Mouse (Mus musculus) liver, embryonic 11.5 days (tissue): ENCODE results near the gene Cyb5d2. TPM values are rescaled to one million over a fixed set of nuclear protein-coding genes. Genes with fewer than 3 reads are reported as not detected.

Source experiments
- ATAC-seq: fragments of 200-750 bp; cut with Nextera tagmentation; replicated peaks from 2 replicates; pipeline ENCODE4 v1.8.0; 2017; ENCODE audit warnings: moderate number of reproducible peaks, mild to moderate bottlenecking, moderate TSS enrichment, moderate library complexity; ENCODE audit not compliant: low FRiP score
- DNase-seq: peaks from one replicate; pipeline ENCODE4 v3.0.0-alpha.2; 2017; ENCODE audit warnings: low spot score
- H3K27ac ChIP-seq: fragments of 300-500 bp; sonication (generic); 2 replicates; pipeline ENCODE4 v1.5.1; 2014; ENCODE audit warnings: mild to moderate bottlenecking, low read depth, low read length, control low read depth
- H3K27me3 ChIP-seq: fragments of 300-500 bp; sonication (generic); replicated peaks from 2 replicates; pipeline ENCODE4 v1.6.1; 2014; ENCODE audit warnings: low read length, mixed read lengths; ENCODE audit not compliant: control insufficient read depth, insufficient read depth
- H3K36me3 ChIP-seq: fragments of 300-500 bp; sonication (generic); 2 replicates; pipeline ENCODE4 v1.6.1; 2014; ENCODE audit warnings: mild to moderate bottlenecking, low read length, moderate library complexity, mixed read lengths; ENCODE audit not compliant: control insufficient read depth, insufficient read depth
- H3K4me1 ChIP-seq: fragments of 300-500 bp; sonication (generic); replicated peaks from 2 replicates; pipeline ENCODE4 v1.6.1; 2014; ENCODE audit warnings: low read length, mixed read lengths; ENCODE audit not compliant: control insufficient read depth, insufficient read depth
- H3K4me2 ChIP-seq: fragments of 300-500 bp; sonication (generic); 2 replicates; pipeline ENCODE4 v1.6.1; 2014; ENCODE audit warnings: mild to moderate bottlenecking, control low read depth, moderate library complexity
- H3K4me3 ChIP-seq: fragments of 300-500 bp; sonication (generic); 2 replicates; pipeline ENCODE4 v1.5.1; 2014; ENCODE audit warnings: low read depth, low read length, control low read depth
- H3K9ac ChIP-seq: fragments of 300-500 bp; sonication (generic); 2 replicates; pipeline ENCODE4 v1.6.1; 2014; ENCODE audit warnings: low read depth, low read length, control low read depth
- H3K9me3 ChIP-seq: fragments of 300-500 bp; sonication (generic); 2 replicates; pipeline ENCODE4 v1.6.1; 2016; ENCODE audit warnings: low read length, inconsistent platforms, mixed read lengths; ENCODE audit not compliant: control insufficient read depth
- WGBS: fragments of 180-500 bp; shearing (Covaris S2); extraction: QIAGEN DNeasy Blood & Tissue Kit; methylation state at CpG from one replicate; pipeline ENCODE4 v1.1.7; 2014; 5-methylcytosine and 5-hydroxymethylcytosine counted together
- polyA plus RNA-seq: library from polyadenylated mRNA; unstranded; fragments of >200 nt; fragmentation: Nextera tagmentation; extraction: Ambion mirVana; gene quantifications from 2 replicates; pipeline ENCODE4 v1.2.1, GENCODE M21; 2014

Gene Cyb5d2
- polyA plus RNA-seq, 1 experiment from 2014 or later, result 4.9 TPM

GRCm38 (mm10) chr11:72770324-72770723 lies 25.6 kb downstream of the Cyb5d2 start:
- H3K9ac ChIP-seq, result no peak overlapping the region
- ATAC-seq (no peak), DNase-seq (no peak)
- no peak overlapping the region for H3K4me3 ChIP-seq
- H3K9me3 ChIP-seq, result no peaks in the 10 kb centered on the region
- H3K27ac ChIP-seq, result no peak overlapping the region
- no peaks in the 10 kb centered on the region for H3K4me1 ChIP-seq
- H3K36me3 ChIP-seq, result peaks cover 19% of the 10 kb centered on the region
- no peak overlapping the region for H3K4me2 ChIP-seq
- H3K27me3 ChIP-seq, result no peaks in the 10 kb centered on the region
- WGBS, result 88% methylated on average over 3 of the region's 3 CpGs

GRCm38 (mm10) chr11:72769061-72769460 lies 26.9 kb downstream of the Cyb5d2 start:
- no peak for ATAC-seq
- H3K4me3 ChIP-seq, result no peak overlapping the region
- no peaks in the 10 kb centered on the region for H3K4me1 ChIP-seq
- H3K9me3 ChIP-seq, result no peaks in the 10 kb centered on the region
- H3K9ac ChIP-seq, result no peak overlapping the region
- no peak overlapping the region for H3K27ac ChIP-seq
- H3K36me3 ChIP-seq, result peaks cover 21% of the 10 kb centered on the region
- DNase-seq, result no peak
- WGBS, result 92% methylated on average over 3 of the region's 3 CpGs
- no peaks in the 10 kb centered on the region for H3K27me3 ChIP-seq
- H3K4me2 ChIP-seq, result no peak overlapping the region

- DNase-seq, result no peak
- no peaks in the 10 kb centered on the region for H3K27me3 ChIP-seq
- no peak overlapping the region for H3K9ac ChIP-seq
- H3K4me1 ChIP-seq, result no peaks in the 10 kb centered on the region
- H3K9me3 ChIP-seq, result no peaks in the 10 kb centered on the region
- no peak for ATAC-seq
- H3K4me2 ChIP-seq, result no peak overlapping the region
- WGBS, result 91% methylated on average over 8 of the region's 8 CpGs
- H3K4me3 ChIP-seq, result no peak overlapping the region
- H3K27ac ChIP-seq, result no peak overlapping the region
- peaks cover 30% of the 10 kb centered on the region for H3K36me3 ChIP-seq
Observed at GRCm38 (mm10) chr11:72767716-72768115, 28.2 kb downstream of the Cyb5d2 start.

- H3K4me1 ChIP-seq, result no peaks in the 10 kb centered on the region
- peaks cover 43% of the 10 kb centered on the region for H3K36me3 ChIP-seq
- ATAC-seq (no peak), DNase-seq (no peak)
- H3K4me2 ChIP-seq, result no peak overlapping the region
- H3K27ac ChIP-seq, result no peak overlapping the region
- no peak overlapping the region for H3K9ac ChIP-seq
- no peaks in the 10 kb centered on the region for H3K9me3 ChIP-seq
- no peaks in the 10 kb centered on the region for H3K27me3 ChIP-seq
- WGBS, result 90% methylated on average over 4 of the region's 4 CpGs
- H3K4me3 ChIP-seq, result no peak overlapping the region
Observed at GRCm38 (mm10) chr11:72764270-72764669, 31.7 kb downstream of the Cyb5d2 start.

- Histone ChIP-seq H3K4me3 (no peak overlapping the region), H3K9ac (no peak overlapping the region), H3K4me2 (no peak overlapping the region), H3K36me3 (peaks cover 45% of the 10 kb centered on the region), H3K27me3 (no peaks in the 10 kb centered on the region), H3K27ac (no peak overlapping the region), H3K4me1 (no peaks in the 10 kb centered on the region), H3K9me3 (no peaks in the 10 kb centered on the region)
- DNase-seq (no peak), ATAC-seq (no peak)
- WGBS, result 85% methylated on average over 1 of the region's 1 CpGs
Observed at GRCm38 (mm10) chr11:72760781-72761180, 35.2 kb downstream of the Cyb5d2 start.

GRCm38 (mm10) chr11:72759581-72759980 lies 36.4 kb downstream of the Cyb5d2 start:
- no peak overlapping the region for H3K9ac ChIP-seq
- no peak overlapping the region for H3K27ac ChIP-seq
- no peak overlapping the region for H3K4me2 ChIP-seq
- 93% methylated on average over 6 of the region's 6 CpGs for WGBS
- peaks cover 51% of the 10 kb centered on the region for H3K36me3 ChIP-seq
- H3K4me1 ChIP-seq, result no peaks in the 10 kb centered on the region
- H3K27me3 ChIP-seq, result no peaks in the 10 kb centered on the region
- no peak overlapping the region for H3K4me3 ChIP-seq
- no peaks in the 10 kb centered on the region for H3K9me3 ChIP-seq
- DNase-seq (no peak), ATAC-seq (no peak)

- no peak overlapping the region for H3K27ac ChIP-seq
- no peak overlapping the region for H3K9ac ChIP-seq
- H3K36me3 ChIP-seq, result peaks cover 48% of the 10 kb centered on the region
- H3K4me1 ChIP-seq, result no peaks in the 10 kb centered on the region
- ATAC-seq, result no peak
- 91% methylated on average over 5 of the region's 5 CpGs for WGBS
- H3K9me3 ChIP-seq, result no peaks in the 10 kb centered on the region
- DNase-seq, result no peak
- no peak overlapping the region for H3K4me3 ChIP-seq
- no peaks in the 10 kb centered on the region for H3K27me3 ChIP-seq
- H3K4me2 ChIP-seq, result no peak overlapping the region
Observed at GRCm38 (mm10) chr11:72758316-72758715, 37.6 kb downstream of the Cyb5d2 start.

GRCm38 (mm10) chr11:72751956-72752355 lies 44.0 kb downstream of the Cyb5d2 start:
- ATAC-seq (no peak), DNase-seq (no peak)
- Histone ChIP-seq H3K36me3 (peaks cover 45% of the 10 kb centered on the region), H3K9me3 (no peaks in the 10 kb centered on the region), H3K4me3 (no peak overlapping the region), H3K9ac (no peak overlapping the region), H3K4me1 (no peaks in the 10 kb centered on the region), H3K27ac (no peak overlapping the region), H3K4me2 (no peak overlapping the region), H3K27me3 (no peaks in the 10 kb centered on the region)
- WGBS, result 57% methylated on average over 2 of the region's 2 CpGs

GRCm38 (mm10) chr11:72739048-72739447 lies 56.9 kb downstream of the Cyb5d2 start:
- DNase-seq (no peak), ATAC-seq (no peak)
- H3K9ac ChIP-seq, result no peak overlapping the region
- 59% methylated on average over 1 of the region's 1 CpGs for WGBS
- H3K4me3 ChIP-seq, result no peak overlapping the region
- no peak overlapping the region for H3K4me2 ChIP-seq
- no peak overlapping the region for H3K27ac ChIP-seq
- H3K27me3 ChIP-seq, result no peaks in the 10 kb centered on the region
- H3K9me3 ChIP-seq, result no peaks in the 10 kb centered on the region
- H3K4me1 ChIP-seq, result no peaks in the 10 kb centered on the region
- H3K36me3 ChIP-seq, result peaks cover 7% of the 10 kb centered on the region; the same call in 1 of the 2 replicates
